Mouse (Mus musculus) G1E (cell line): ENCODE results near the gene Pik3r2. TPM values are rescaled to one million over a fixed set of nuclear protein-coding genes. Genes with fewer than 3 reads are reported as not detected.

Source experiments
- ATAC-seq: 2 replicates; pipeline ENCODE4 v1.8.0; 2016; ENCODE audit warnings: mild to moderate bottlenecking; ENCODE audit not compliant: insufficient number of reproducible peaks, poor library complexity, low FRiP score, severe bottlenecking; ENCODE audit errors: extremely low read depth
- DNase-seq: peaks from one replicate; pipeline ENCODE4 v3.0.0; 2012; ENCODE audit warnings: low spot score
- H3K27me3 ChIP-seq: 2 replicates; pipeline ENCODE4 v1.6.1; 2012; ENCODE audit warnings: mild to moderate bottlenecking, low read length, inconsistent platforms; ENCODE audit not compliant: insufficient read depth
- H3K36me3 ChIP-seq: replicated peaks from 2 replicates; pipeline ENCODE3; 2012; ENCODE audit warnings: mild to moderate bottlenecking, inconsistent platforms
- H3K4me1 ChIP-seq: 2 replicates; pipeline ENCODE4 v1.6.1; 2012; ENCODE audit warnings: low read depth, low read length, inconsistent platforms, mixed read lengths; ENCODE audit not compliant: insufficient read depth
- H3K4me3 ChIP-seq: 2 replicates; pipeline ENCODE4 v1.5.1; 2012; ENCODE audit warnings: low read depth, mild to moderate bottlenecking, inconsistent platforms, low read length, moderate library complexity, mixed read lengths
- H3K9me3 ChIP-seq: replicated peaks from 2 replicates; pipeline ENCODE4 v1.6.1; 2012; ENCODE audit warnings: inconsistent platforms
- CTCF ChIP-seq: IDR thresholded peaks from 2 replicates; pipeline ENCODE4 v1.5.1; 2012; ENCODE audit warnings: low read depth, low read length, inconsistent platforms, mixed read lengths
- GATA1 ChIP-seq: IDR thresholded peaks from 2 replicates; pipeline ENCODE4 v1.6.1; 2012; ENCODE audit warnings: borderline replicate concordance, low read length, inconsistent platforms, mixed read lengths
- GATA2 ChIP-seq: IDR thresholded peaks from 2 replicates; pipeline ENCODE4 v1.6.1; 2012; ENCODE audit warnings: low read depth, low read length, inconsistent platforms, borderline replicate concordance
- POLR2AphosphoS5 ChIP-seq: IDR thresholded peaks from 2 replicates; pipeline ENCODE4 v1.6.1; 2012; ENCODE audit warnings: low read depth, low read length, inconsistent platforms; ENCODE audit not compliant: insufficient replicate concordance
- TAL1 ChIP-seq: conservative IDR thresholded peaks from 2 replicates; pipeline ENCODE4 v1.6.1; 2012; ENCODE audit warnings: low read depth, low read length, inconsistent platforms, mixed read lengths
- polyA plus RNA-seq: library from polyadenylated mRNA; stranded (reverse); fragments of >175 nt; gene quantifications from 2 replicates; pipeline ENCODE4 v1.2.3, GENCODE M21; 2012
- total RNA-seq, 2 experiments: library from RNA; stranded (forward) in 1 of 2; stranded (reverse) in 1 of 2; fragments of 200-1000 nt in 1 of 2; fragments of >200 nt in 1 of 2; fragmentation: Nextera tagmentation in 1 of 2; gene quantifications; 2 replicates each; pipeline ENCODE4 v1.2.3; 2014 to 2017

Gene Pik3r2
- total and polyA plus RNA-seq, 3 experiments, result 7.1 to 55.0 (median 13.3) TPM

- Histone ChIP-seq H3K4me3 (no peak overlapping the region; the same call in 1 of the 2 replicates), H3K27me3 (peaks cover 31% of the 10 kb centered on the region), H3K4me1 (peaks cover 48% of the 10 kb centered on the region), H3K36me3 (peaks cover 23% of the 10 kb centered on the region), H3K9me3 (no peaks in the 10 kb centered on the region)
- peak; percentile 38 for DNase-seq
- ATAC-seq, result no peak
- TF ChIP-seq CTCF (peak; percentile 63), POLR2AphosphoS5 (no peak)
Observed at GRCm38 (mm10) chr8:70752000-70752764, 24.3 kb downstream of the Pik3r2 start.

- no peak for TF ChIP-seq POLR2AphosphoS5
- TF ChIP-seq CTCF, result no peak
- no peak for TF ChIP-seq TAL1
- no peak for TF ChIP-seq GATA2
- no peak for TF ChIP-seq GATA1
- DNase-seq, result no peak
- ATAC-seq, result no peak
- Histone ChIP-seq H3K36me3 (peaks cover 3% of the 10 kb centered on the region), H3K9me3 (no peaks in the 10 kb centered on the region), H3K4me3 (no peak overlapping the region), H3K4me1 (peaks cover 33% of the 10 kb centered on the region), H3K27me3 (peaks cover 47% of the 10 kb centered on the region)
Observed at GRCm38 (mm10) chr8:70750128-70750680, 26.3 kb downstream of the Pik3r2 start.

- no peak overlapping the region for H3K4me3 ChIP-seq
- TF ChIP-seq GATA1 (no peak), CTCF (no peak), POLR2AphosphoS5 (no peak), GATA2 (no peak), TAL1 (no peak)
- ATAC-seq (no peak), DNase-seq (no peak)
- no peaks in the 10 kb centered on the region for H3K36me3 ChIP-seq
- no peaks in the 10 kb centered on the region for H3K9me3 ChIP-seq
- H3K4me1 ChIP-seq, result peaks cover 27% of the 10 kb centered on the region
- H3K27me3 ChIP-seq, result peaks cover 54% of the 10 kb centered on the region
Observed at GRCm38 (mm10) chr8:70749097-70749674, 27.3 kb downstream of the Pik3r2 start.

GRCm38 (mm10) chr8:70748246-70749096 is 28.0 kb downstream of the Pik3r2 start:
- Histone ChIP-seq H3K36me3 (no peaks in the 10 kb centered on the region), H3K27me3 (peaks cover 60% of the 10 kb centered on the region), H3K4me3 (no peak overlapping the region), H3K4me1 (peaks cover 19% of the 10 kb centered on the region), H3K9me3 (no peaks in the 10 kb centered on the region)
- DNase-seq (no peak), ATAC-seq (no peak)
- no peak for TF ChIP-seq CTCF
- TF ChIP-seq GATA2, result no peak
- no peak for TF ChIP-seq POLR2AphosphoS5
- TF ChIP-seq TAL1, result no peak
- TF ChIP-seq GATA1, result no peak

- ATAC-seq (no peak), DNase-seq (no peak)
- Histone ChIP-seq H3K27me3 (peaks cover 68% of the 10 kb centered on the region), H3K9me3 (no peaks in the 10 kb centered on the region), H3K36me3 (no peaks in the 10 kb centered on the region), H3K4me1 (peaks cover 8% of the 10 kb centered on the region), H3K4me3 (no peak overlapping the region)
- TF ChIP-seq TAL1 (no peak), CTCF (no peak), GATA2 (no peak), POLR2AphosphoS5 (no peak), GATA1 (no peak)
Observed at GRCm38 (mm10) chr8:70747211-70747890, 29.2 kb downstream of the Pik3r2 start.

- TF ChIP-seq GATA2 (no peak), POLR2AphosphoS5 (no peak), CTCF (no peak), GATA1 (no peak), TAL1 (no peak)
- DNase-seq, result no peak
- Histone ChIP-seq H3K4me3 (no peak overlapping the region), H3K27me3 (peaks cover 74% of the 10 kb centered on the region), H3K4me1 (peaks cover 5% of the 10 kb centered on the region; the same call in 1 of the 2 replicates), H3K36me3 (no peaks in the 10 kb centered on the region), H3K9me3 (no peaks in the 10 kb centered on the region)
- ATAC-seq, result no peak
Observed at GRCm38 (mm10) chr8:70746676-70747075, 29.8 kb downstream of the Pik3r2 start.
